ENCODE assay signal across 20 mouse cellular contexts in the genomic region with DNA sequence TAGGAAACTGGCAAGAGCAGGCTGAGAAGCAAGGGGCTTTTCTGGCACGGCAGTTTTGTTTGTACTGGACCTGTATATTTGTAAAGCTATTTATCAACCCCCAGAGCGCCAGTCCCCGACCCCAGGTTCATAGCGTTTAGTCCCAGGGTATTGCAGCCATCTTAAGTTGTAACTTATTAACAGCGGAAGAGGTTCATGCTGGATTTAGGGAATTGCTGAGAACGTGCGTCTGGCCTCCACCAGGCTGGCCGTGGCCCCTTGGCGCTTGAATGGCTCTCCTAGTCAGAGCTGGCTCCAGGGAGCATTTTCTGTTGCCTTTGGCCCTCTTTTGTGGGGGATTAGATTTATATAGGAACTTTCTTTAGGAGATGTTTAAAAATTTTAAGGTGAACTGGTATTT. TPM values are rescaled to one million over a fixed set of nuclear protein-coding genes. Genes with fewer than 3 reads are reported as not detected.
DNase-seq lines count a peak whose midpoint lies in the region; ATAC-seq lines count a peak whose summit lies in the region.
"Had no signal": no experiment of that assay in that cellular context is flagged by ENCODE, and none has a peak within 500 bp of the region (broad histone marks: within the 10 kb centered on the region; RNA-seq: fewer than 3 reads in every experiment).

No protein-coding gene starts in this region.

- H3K27me3 ChIP-seq in kidney, embryonic 15.5 days, result no peaks in the 10 kb centered on the region
- H3K27me3 ChIP-seq: embryonic facial prominence, embryonic 12.5 days; forebrain, embryonic 13.5 days had no signal

- 0 out of 2 replicates have a peak, but pooled peaks have one; percentile 43 for ATAC-seq in kidney, embryonic 15.5 days (replicated peaks; ENCODE audit: low FRiP score)
- ATAC-seq: CD4-positive, CD25-positive, alpha-beta regulatory T cell, adult 4 months; forebrain, embryonic 13.5 days; forebrain, postnatal 0 days had no signal

- H3K4me1 ChIP-seq in kidney, embryonic 15.5 days, result peaks cover 7% of the 10 kb centered on the region
- H3K4me1 ChIP-seq: heart, embryonic 12.5 days had no signal

- WGBS in kidney, embryonic 15.5 days, result 47% methylated on average over 9 of the region's 9 CpGs

- peaks cover 62% of the 10 kb centered on the region for H3K36me3 ChIP-seq in kidney, embryonic 15.5 days

- H3K4me2 ChIP-seq in kidney, embryonic 15.5 days, result no peak overlapping the region
- H3K4me2 ChIP-seq: embryonic facial prominence, embryonic 12.5 days; forebrain, embryonic 13.5 days; heart, embryonic 12.5 days had no signal

- no peak overlapping the region for H3K9ac ChIP-seq in kidney, embryonic 15.5 days
- H3K9ac ChIP-seq: embryonic facial prominence, embryonic 12.5 days; forebrain, embryonic 13.5 days; forebrain, postnatal 0 days; heart, embryonic 12.5 days had no signal

- no peak overlapping the region for H3K4me3 ChIP-seq in kidney, embryonic 15.5 days (replicated peaks)
- H3K4me3 ChIP-seq: embryonic facial prominence, embryonic 12.5 days; forebrain, embryonic 13.5 days; heart, embryonic 12.5 days; hindbrain, embryonic 10.5 days had no signal

- no peaks in the 10 kb centered on the region for H3K9me3 ChIP-seq in kidney, embryonic 15.5 days (replicated peaks)
- H3K9me3 ChIP-seq: embryonic facial prominence, embryonic 12.5 days; forebrain, embryonic 13.5 days; G1E; heart, embryonic 12.5 days; hindbrain, embryonic 10.5 days had no signal

- H3K27ac ChIP-seq in kidney, embryonic 15.5 days, result peak overlapping the region; percentile 68
- H3K27ac ChIP-seq: embryonic facial prominence, embryonic 12.5 days; forebrain, embryonic 13.5 days; hindbrain, embryonic 10.5 days had no signal

- peak; percentile 34 for DNase-seq in kidney, adult 18-20 months
- DNase-seq in kidney, adult 11 months, result no peak
- DNase-seq in kidney, postnatal 14 days, result peak; percentile 66
- peak; percentile 43 for DNase-seq in yolk sac, embryonic 10.5 days (ENCODE audit: low spot score)
- no peak for DNase-seq in lung, postnatal 14 days
- no peak for DNase-seq in thymus, postnatal 10 days (ENCODE audit: low spot score in 2 of 2)
- DNase-seq: adrenal gland, postnatal 10 days; B cell, adult 2 months; cerebellum, adult 11 months; cerebellum, adult 9-10 months; cerebellum, postnatal 25 days; forebrain, postnatal 0 days; gastrocnemius, postnatal 14 days had no signal

RNA-seq across cellular contexts. Expression of gene Fgfr3, which starts 14.8 kb away (rescaled TPM):
- polyA plus RNA-seq in kidney, embryonic 15.5 days (2015; fragmentation: Nextera tagmentation; extraction: Ambion mirVana), result 16.2 and 17.4 TPM in 2 replicates
- polyA plus RNA-seq: CD4-positive, CD25-positive, alpha-beta regulatory T cell, adult 4 months had no signal

RNA-seq across cellular contexts. Expression of gene Letm1, which starts 46.4 kb away (rescaled TPM):
- 45.7 and 48.4 TPM in 2 replicates for polyA plus RNA-seq in kidney, embryonic 15.5 days (2015; fragmentation: Nextera tagmentation; extraction: Ambion mirVana)

Comparison
In these comparisons a context has a peak if more than half of its experiments do, and no peak if none do; other contexts are left out.
1. DNase-seq: peak in kidney, adult 18-20 months (single experiment), kidney, postnatal 14 days (single experiment) and yolk sac, embryonic 10.5 days (single experiment); none in kidney, adult 11 months (single experiment), lung, postnatal 14 days (single experiment) and thymus, postnatal 10 days (0 of 2).